Mouse (Mus musculus) limb, embryonic 15.5 days (tissue): Measurements from ENCODE around the gene Tnfrsf4. TPM values are rescaled to one million over a fixed set of nuclear protein-coding genes. Genes with fewer than 3 reads are reported as not detected.

Experiments used
- ATAC-seq: fragments of 200-750 bp; cut with Nextera tagmentation; 2 replicates; pipeline ENCODE4 v1.8.0; 2017; ENCODE audit warnings: low read depth, moderate TSS enrichment; ENCODE audit not compliant: insufficient number of reproducible peaks, low FRiP score, low TSS enrichment
- H3K27ac ChIP-seq: fragments of 300-500 bp; sonication (generic); 2 replicates; pipeline ENCODE4 v1.5.1; 2015; ENCODE audit warnings: moderate library complexity, mild to moderate bottlenecking, inconsistent platforms
- H3K27me3 ChIP-seq: fragments of 300-500 bp; sonication (generic); 2 replicates; pipeline ENCODE4 v1.6.1; 2015; ENCODE audit warnings: inconsistent platforms
- H3K36me3 ChIP-seq: fragments of 300-500 bp; sonication (generic); 2 replicates; pipeline ENCODE4 v1.6.1; 2015; ENCODE audit warnings: inconsistent platforms
- H3K4me1 ChIP-seq: fragments of 300-500 bp; sonication (generic); 2 replicates; pipeline ENCODE4 v1.6.1; 2015; ENCODE audit warnings: inconsistent platforms
- H3K4me2 ChIP-seq: fragments of 300-500 bp; sonication (generic); 2 replicates; pipeline ENCODE4 v1.6.1; 2015; ENCODE audit warnings: mild to moderate bottlenecking, inconsistent platforms
- H3K4me3 ChIP-seq: fragments of 300-500 bp; sonication (generic); 2 replicates; pipeline ENCODE4 v1.5.1; 2015; ENCODE audit warnings: mild to moderate bottlenecking, inconsistent platforms
- H3K9ac ChIP-seq: fragments of 300-500 bp; sonication (generic); 2 replicates; pipeline ENCODE4 v1.6.1; 2015; ENCODE audit warnings: inconsistent platforms
- H3K9me3 ChIP-seq: fragments of 300-500 bp; sonication (generic); 2 replicates; pipeline ENCODE4 v1.6.1; 2016; ENCODE audit warnings: inconsistent platforms
- WGBS: fragments of 180-500 bp; shearing (Covaris S2); methylation state at CpG from one replicate; pipeline ENCODE4 v1.1.7; 2015; 5-methylcytosine and 5-hydroxymethylcytosine counted together
- microRNA counts: library from miRNA; unstranded; fragments of <30 nt; microRNA quantifications from one replicate; lab custom pipeline; 2016
- microRNA-seq: library from miRNA; unstranded; fragments of <30 nt; microRNA quantifications from one replicate; pipeline ENCODE4, GENCODE M21; 2016
- polyA plus RNA-seq: library from polyadenylated mRNA; unstranded; fragments of >200 nt; fragmentation: Nextera tagmentation; extraction: Ambion mirVana; gene quantifications from 2 replicates; pipeline ENCODE4 v1.2.1, GENCODE M21; 2015

The Tnfrsf4 gene
- polyA plus RNA-seq, 1 experiment from 2014 or later, result 0.55 TPM

GRCm38 (mm10) chr4:156054606-156055005, 41.0 kb downstream of the Tnfrsf4 start:
- H3K4me2 ChIP-seq, result no peak overlapping the region
- 96% methylated on average over 6 of the region's 6 CpGs for WGBS
- no peak overlapping the region for H3K4me3 ChIP-seq
- H3K27ac ChIP-seq, result no peak overlapping the region
- no peaks in the 10 kb centered on the region for H3K36me3 ChIP-seq
- no peak for ATAC-seq
- H3K4me1 ChIP-seq, result peaks cover under 1% of the 10 kb centered on the region; the same call in 1 of the 2 replicates
- no peaks in the 10 kb centered on the region for H3K27me3 ChIP-seq
- H3K9me3 ChIP-seq, result no peaks in the 10 kb centered on the region
- no peak overlapping the region for H3K9ac ChIP-seq

- H3K9ac ChIP-seq, result no peak overlapping the region
- H3K36me3 ChIP-seq, result no peaks in the 10 kb centered on the region
- peaks cover 4% of the 10 kb centered on the region; the same call in 1 of the 2 replicates for H3K4me1 ChIP-seq
- no peak for ATAC-seq
- H3K4me2 ChIP-seq, result no peak overlapping the region
- H3K9me3 ChIP-seq, result no peaks in the 10 kb centered on the region
- no peak overlapping the region for H3K4me3 ChIP-seq
- 91% methylated on average over 5 of the region's 5 CpGs for WGBS
- H3K27ac ChIP-seq, result no peak overlapping the region
- no peaks in the 10 kb centered on the region for H3K27me3 ChIP-seq
Measured at GRCm38 (mm10) chr4:156055173-156055572, 41.5 kb downstream of the Tnfrsf4 start.

- Histone ChIP-seq H3K4me1 (0 out of 2 replicates have a peak, but pooled peaks cover 4% of the 10 kb centered on the region), H3K27ac (no peak overlapping the region), H3K9me3 (no peaks in the 10 kb centered on the region), H3K27me3 (no peaks in the 10 kb centered on the region), H3K4me3 (peak overlapping the region; percentile 31), H3K36me3 (no peaks in the 10 kb centered on the region), H3K4me2 (peak overlapping the region; percentile 22), H3K9ac (no peak overlapping the region)
- WGBS, result 53% methylated on average over 10 of the region's 10 CpGs
- ATAC-seq, result no peak
Measured at GRCm38 (mm10) chr4:156057702-156058101, 44.1 kb downstream of the Tnfrsf4 start.

GRCm38 (mm10) chr4:156058826-156059225, 45.2 kb downstream of the Tnfrsf4 start:
- Histone ChIP-seq H3K4me1 (peaks cover 4% of the 10 kb centered on the region; the same call in 1 of the 2 replicates), H3K27me3 (no peaks in the 10 kb centered on the region), H3K9ac (no peak overlapping the region), H3K4me2 (0 out of 2 replicates have a peak overlapping the region, but pooled peaks have one; percentile 3), H3K9me3 (no peaks in the 10 kb centered on the region), H3K36me3 (no peaks in the 10 kb centered on the region), H3K4me3 (peak overlapping the region; percentile 31), H3K27ac (peak overlapping the region; percentile 70)
- ATAC-seq, result no peak
- 57% methylated on average over 9 of the region's 9 CpGs for WGBS

GRCm38 (mm10) chr4:156059261-156059660, 45.6 kb downstream of the Tnfrsf4 start, which contains the start of gene Ttll10:
Gene Ttll10 (minus strand): TSS chr4:156059414.
- peak; percentile 59 for ATAC-seq
- peaks cover 9% of the 10 kb centered on the region; the same call in 1 of the 2 replicates for H3K4me1 ChIP-seq
- no peaks in the 10 kb centered on the region for H3K27me3 ChIP-seq
- H3K36me3 ChIP-seq, result no peaks in the 10 kb centered on the region
- 29% methylated on average over 5 of the region's 5 CpGs for WGBS
- 0 out of 2 replicates have a peak within 1 kb of the TSS, but pooled peaks have one; percentile 3 for H3K4me2 ChIP-seq
- peak within 1 kb of the TSS; percentile 70 for H3K27ac ChIP-seq
- no peak within 1 kb of the TSS for H3K9ac ChIP-seq
- H3K4me3 ChIP-seq, result peak within 1 kb of the TSS; percentile 31
- H3K9me3 ChIP-seq, result no peaks in the 10 kb centered on the region

- no peaks in the 10 kb centered on the region for H3K27me3 ChIP-seq
- 19% methylated on average over 10 of the region's 10 CpGs for WGBS
- no peaks in the 10 kb centered on the region for H3K36me3 ChIP-seq
- H3K4me1 ChIP-seq, result peaks cover 12% of the 10 kb centered on the region; the same call in 1 of the 2 replicates
- no peaks in the 10 kb centered on the region for H3K9me3 ChIP-seq
- no peak overlapping the region for H3K4me2 ChIP-seq
- no peak overlapping the region for H3K9ac ChIP-seq
- peak; percentile 61; the same call in 1 of the 2 replicates for ATAC-seq
- peak overlapping the region; percentile 31 for H3K4me3 ChIP-seq
- peak overlapping the region; percentile 70 for H3K27ac ChIP-seq
Measured at GRCm38 (mm10) chr4:156059713-156060112, 46.1 kb downstream of the Tnfrsf4 start.

- Histone ChIP-seq H3K9me3 (no peaks in the 10 kb centered on the region), H3K27me3 (no peaks in the 10 kb centered on the region), H3K27ac (0 out of 2 replicates have a peak overlapping the region, but pooled peaks have one; percentile 40), H3K36me3 (no peaks in the 10 kb centered on the region), H3K9ac (no peak overlapping the region), H3K4me1 (peaks cover 12% of the 10 kb centered on the region; the same call in 1 of the 2 replicates), H3K4me2 (no peak overlapping the region), H3K4me3 (no peak overlapping the region)
- WGBS, result 17% methylated on average over 4 of the region's 4 CpGs
- ATAC-seq, result no peak
Measured at GRCm38 (mm10) chr4:156063861-156064509, 50.3 kb downstream of the Tnfrsf4 start.

GRCm38 (mm10) chr4:156064510-156064897, 50.9 kb downstream of the Tnfrsf4 start:
- ATAC-seq, result no peak
- Histone ChIP-seq H3K4me1 (peaks cover 12% of the 10 kb centered on the region; the same call in 1 of the 2 replicates), H3K36me3 (no peaks in the 10 kb centered on the region), H3K27ac (0 out of 2 replicates have a peak overlapping the region, but pooled peaks have one; percentile 40), H3K9me3 (no peaks in the 10 kb centered on the region), H3K27me3 (no peaks in the 10 kb centered on the region), H3K9ac (no peak overlapping the region), H3K4me3 (no peak overlapping the region), H3K4me2 (no peak overlapping the region)
- 81% methylated on average over 9 of the region's 9 CpGs for WGBS

GRCm38 (mm10) chr4:156065156-156065894, 51.7 kb downstream of the Tnfrsf4 start:
- no peak for ATAC-seq
- Histone ChIP-seq H3K9ac (no peak overlapping the region), H3K27ac (no peak overlapping the region), H3K4me1 (peaks cover 10% of the 10 kb centered on the region), H3K9me3 (no peaks in the 10 kb centered on the region), H3K4me3 (no peak overlapping the region), H3K36me3 (no peaks in the 10 kb centered on the region), H3K4me2 (no peak overlapping the region), H3K27me3 (no peaks in the 10 kb centered on the region)
- WGBS, result 83% methylated on average over 10 of the region's 10 CpGs

MicroRNAs encoded within 50 kb of the gene (microRNA counts, 519-probe panel; counts per million panel counts)
- 3,106 counts per million, percentile 72 among the panel's probes with 10 or more counts for microRNA mmu-miR-200a (lab: Ali Mortazavi, UCI)
- microRNA mmu-miR-200b (lab: Ali Mortazavi, UCI), result 3,420 counts per million, percentile 80 among the panel's probes with 10 or more counts
- 3,715 counts per million, percentile 86 among the panel's probes with 10 or more counts for microRNA mmu-miR-429 (lab: Ali Mortazavi, UCI)

Small RNAs within 50 kb of the gene (microRNA-seq; reads per million reads assigned to microRNA genes)
- gene Mir200a (449 reads per million, percentile 67 among the genes with 10 or more reads in this experiment), gene Mir200b (2,286 reads per million, percentile 82 among the genes with 10 or more reads in this experiment), gene Mir429 (7,435 reads per million, percentile 93 among the genes with 10 or more reads in this experiment)

Other genes starting within 250 kb of the Tnfrsf4 start
- 17.6 and 21.3 TPM in 2 replicates for gene Vwa1, start 239.1 kb upstream of the Tnfrsf4 start, polyA plus RNA-seq
- gene Tmem88b, start 228.0 kb upstream of the Tnfrsf4 start, polyA plus RNA-seq, result 0.38 and 0.52 TPM in 2 replicates
- not detected in 2 replicates for gene Ankrd65, start 223.4 kb upstream of the Tnfrsf4 start, polyA plus RNA-seq
- 169 and 184 TPM in 2 replicates for gene Mrpl20, start 211.0 kb upstream of the Tnfrsf4 start, polyA plus RNA-seq
- gene Ccnl2, start 201.4 kb upstream of the Tnfrsf4 start, polyA plus RNA-seq, result 185 and 187 TPM in 2 replicates
- gene Aurkaip1, start 182.6 kb upstream of the Tnfrsf4 start, polyA plus RNA-seq, result 123 and 128 TPM in 2 replicates
- 150 and 197 TPM in 2 replicates for gene Mxra8, start 174.2 kb upstream of the Tnfrsf4 start, polyA plus RNA-seq
- gene Dvl1, start 166.4 kb upstream of the Tnfrsf4 start, polyA plus RNA-seq, result 7.1 and 10.4 TPM in 2 replicates
- 0.32 and 0.42 TPM in 2 replicates for gene Tas1r3, start 150.5 kb upstream of the Tnfrsf4 start, polyA plus RNA-seq
- 19.7 and 20.8 TPM in 2 replicates for gene Cptp, start 144.4 kb upstream of the Tnfrsf4 start, polyA plus RNA-seq
- 69.5 and 72.3 TPM in 2 replicates for gene Ints11, start 144.3 kb upstream of the Tnfrsf4 start, polyA plus RNA-seq
- 61.8 and 66.6 TPM in 2 replicates for gene Pusl1, start 122.1 kb upstream of the Tnfrsf4 start, polyA plus RNA-seq
- 23.3 and 23.8 TPM in 2 replicates for gene Acap3, start 122.0 kb upstream of the Tnfrsf4 start, polyA plus RNA-seq
- gene Ube2j2, start 70.0 kb upstream of the Tnfrsf4 start, polyA plus RNA-seq, result 87.9 and 99.7 TPM in 2 replicates
- 48.3 and 50.3 TPM in 2 replicates for gene C1qtnf12, start 51.5 kb upstream of the Tnfrsf4 start, polyA plus RNA-seq
- gene B3galt6, start 21.2 kb upstream of the Tnfrsf4 start, polyA plus RNA-seq, result 16.1 and 16.4 TPM in 2 replicates
- gene Sdf4, start 21.0 kb upstream of the Tnfrsf4 start, polyA plus RNA-seq, result 175 and 176 TPM in 2 replicates
- 3.6 and 5.4 TPM in 2 replicates for gene Tnfrsf18, start 12.3 kb downstream of the Tnfrsf4 start, polyA plus RNA-seq
- 2.5 and 3.1 TPM in 2 replicates for gene Ttll10, start 45.6 kb downstream of the Tnfrsf4 start, polyA plus RNA-seq
- 29.9 and 31.8 TPM in 2 replicates for gene 9430015G10Rik, start 96.1 kb downstream of the Tnfrsf4 start, polyA plus RNA-seq
- gene Rnf223, start 116.7 kb downstream of the Tnfrsf4 start, polyA plus RNA-seq, result 1.0 and 1.2 TPM in 2 replicates
- gene Agrn, start 183.6 kb downstream of the Tnfrsf4 start, polyA plus RNA-seq, result 53.8 and 67.1 TPM in 2 replicates
- 3.4 and 3.6 TPM in 2 replicates for gene Isg15, start 187.0 kb downstream of the Tnfrsf4 start, polyA plus RNA-seq
- 3.1 and 4.4 TPM in 2 replicates for gene AW011738, start 189.5 kb downstream of the Tnfrsf4 start, polyA plus RNA-seq
- gene Perm1, start 202.0 kb downstream of the Tnfrsf4 start, polyA plus RNA-seq, result 4.7 and 6.7 TPM in 2 replicates
- gene Plekhn1, start 221.0 kb downstream of the Tnfrsf4 start, polyA plus RNA-seq, result 44.6 and 45.5 TPM in 2 replicates
- gene Noc2l, start 222.2 kb downstream of the Tnfrsf4 start, polyA plus RNA-seq, result 58.0 and 68.4 TPM in 2 replicates
- 0.52 and 0.83 TPM in 2 replicates for gene Samd11, start 241.8 kb downstream of the Tnfrsf4 start, polyA plus RNA-seq